Mouse (Mus musculus): ENCODE results near the gene Hist1h2bj.

The Hist1h2bj gene

GRCm38 (mm10) chr13:22042568-22043502 lies at the start of gene Hist1h2bj, which contains the start of gene Hist1h2ag:
Gene Hist1h2bj, plus strand, starts transcription at chr13:22043214.
Gene Hist1h2ag, minus strand, starts transcription at chr13:22042944.
- peak; percentile 88 for DNase-seq

GRCm38 (mm10) chr13:21993957-21994738 lies 48.9 kb upstream of the Hist1h2bj start:
- no peak for DNase-seq

GRCm38 (mm10) chr13:21994896-21995295 lies 48.1 kb upstream of the Hist1h2bj start:
- no peak for DNase-seq

- DNase-seq = no peak
Observed at GRCm38 (mm10) chr13:21995331-21995914, 47.6 kb upstream of the Hist1h2bj start.

GRCm38 (mm10) chr13:21996101-21996839 lies 46.7 kb upstream of the Hist1h2bj start:
- DNase-seq = no peak

GRCm38 (mm10) chr13:21996840-21997185 lies 46.2 kb upstream of the Hist1h2bj start:
- DNase-seq = no peak

GRCm38 (mm10) chr13:21997201-21997820 lies 45.7 kb upstream of the Hist1h2bj start:
- DNase-seq = no peak

- no peak for DNase-seq
Observed at GRCm38 (mm10) chr13:21997821-21998220, 45.2 kb upstream of the Hist1h2bj start.

- DNase-seq = no peak
Observed at GRCm38 (mm10) chr13:21998412-21998811, 44.6 kb upstream of the Hist1h2bj start.

- DNase-seq = no peak
Observed at GRCm38 (mm10) chr13:21999147-21999546, 43.9 kb upstream of the Hist1h2bj start.

GRCm38 (mm10) chr13:22001346-22001745 lies 41.7 kb upstream of the Hist1h2bj start:
- DNase-seq = no peak

- DNase-seq = no peak
Observed at GRCm38 (mm10) chr13:22001823-22002222, 41.2 kb upstream of the Hist1h2bj start.

GRCm38 (mm10) chr13:22005605-22006333 lies 37.2 kb upstream of the Hist1h2bj start:
- DNase-seq = no peak

GRCm38 (mm10) chr13:22006334-22007120 lies 36.5 kb upstream of the Hist1h2bj start:
- no peak for DNase-seq

- no peak for DNase-seq
Observed at GRCm38 (mm10) chr13:22007121-22007510, 35.9 kb upstream of the Hist1h2bj start.

GRCm38 (mm10) chr13:22007872-22008271 lies 35.1 kb upstream of the Hist1h2bj start:
- DNase-seq = no peak

GRCm38 (mm10) chr13:22008707-22009106 lies 34.3 kb upstream of the Hist1h2bj start:
- DNase-seq = no peak

- no peak for DNase-seq
Observed at GRCm38 (mm10) chr13:22009642-22010041, 33.4 kb upstream of the Hist1h2bj start, which contains the start of gene Prss16. Gene Prss16, minus strand, starts transcription at chr13:22009742.

GRCm38 (mm10) chr13:22013716-22014115 lies 29.3 kb upstream of the Hist1h2bj start:
- DNase-seq = no peak

GRCm38 (mm10) chr13:22014411-22014845 lies 28.6 kb upstream of the Hist1h2bj start:
- no peak for DNase-seq
